Mouse (Mus musculus): Measurements from ENCODE around the gene Gm2564. TPM values are rescaled to one million over a fixed set of nuclear protein-coding genes. Genes with fewer than 3 reads are reported as not detected.

Gene Gm2564
- polyA plus RNA-seq (2015; fragmentation: Illumina TruSeq; extraction: RNeasy Lipid Tissue Mini Kit (QIAGEN cat#74804); ENCODE audit: insufficient read depth, low read depth, low replicate concordance), result 2.6 TPM

GRCm38 (mm10) chr4:42629419-42629818 lies at the start of gene Gm2564:
TSS of gene Gm2564 (plus strand) at chr4:42629719.

GRCm38 (mm10) chr4:42611895-42612294 lies 17.6 kb upstream of the Gm2564 start, which contains the start of gene Gm10591:
TSS of gene Gm10591 (plus strand) at chr4:42612195.

GRCm38 (mm10) chr4:42654951-42655350 lies 25.4 kb downstream of the Gm2564 start, which contains the start of gene Ccl27b:
TSS of gene Ccl27b (plus strand) at chr4:42655251.

GRCm38 (mm10) chr4:42661793-42662192 lies 32.3 kb downstream of the Gm2564 start, which contains the start of gene Il11ra2:
TSS of gene Il11ra2 (minus strand) at chr4:42661893.

Other genes with a start within 250 kb of the Gm2564 start
- gene Gm21586, start 190.3 kb upstream of the Gm2564 start, polyA plus RNA-seq (2015; fragmentation: Illumina TruSeq; extraction: RNeasy Lipid Tissue Mini Kit (QIAGEN cat#74804); ENCODE audit: insufficient read depth, low read depth, low replicate concordance), result not detected
- not detected for gene Gm2163, start 163.0 kb upstream of the Gm2564 start, polyA plus RNA-seq (2015; fragmentation: Illumina TruSeq; extraction: RNeasy Lipid Tissue Mini Kit (QIAGEN cat#74804); ENCODE audit: insufficient read depth, low read depth, low replicate concordance)
- gene Fam205a2, start 101.5 kb upstream of the Gm2564 start, polyA plus RNA-seq (2015; fragmentation: Illumina TruSeq; extraction: RNeasy Lipid Tissue Mini Kit (QIAGEN cat#74804); ENCODE audit: insufficient read depth, low read depth, low replicate concordance), result not detected
- not detected for gene Gm10591, start 17.5 kb upstream of the Gm2564 start, polyA plus RNA-seq (2015; fragmentation: Illumina TruSeq; extraction: RNeasy Lipid Tissue Mini Kit (QIAGEN cat#74804); ENCODE audit: insufficient read depth, low read depth, low replicate concordance)
- not detected for gene Ccl27b, start 25.5 kb downstream of the Gm2564 start, polyA plus RNA-seq (2015; fragmentation: Illumina TruSeq; extraction: RNeasy Lipid Tissue Mini Kit (QIAGEN cat#74804); ENCODE audit: insufficient read depth, low read depth, low replicate concordance)
- not detected for gene Il11ra2, start 32.2 kb downstream of the Gm2564 start, polyA plus RNA-seq (2015; fragmentation: Illumina TruSeq; extraction: RNeasy Lipid Tissue Mini Kit (QIAGEN cat#74804); ENCODE audit: insufficient read depth, low read depth, low replicate concordance)
- gene 4930578G10Rik, start 105.8 kb downstream of the Gm2564 start, polyA plus RNA-seq (2015; fragmentation: Illumina TruSeq; extraction: RNeasy Lipid Tissue Mini Kit (QIAGEN cat#74804); ENCODE audit: insufficient read depth, low read depth, low replicate concordance), result not detected
- gene Ccl19, start 126.9 kb downstream of the Gm2564 start, polyA plus RNA-seq (2015; fragmentation: Illumina TruSeq; extraction: RNeasy Lipid Tissue Mini Kit (QIAGEN cat#74804); ENCODE audit: insufficient read depth, low read depth, low replicate concordance), result 5.0 TPM
- gene Ccl21a, start 144.3 kb downstream of the Gm2564 start, polyA plus RNA-seq (2015; fragmentation: Illumina TruSeq; extraction: RNeasy Lipid Tissue Mini Kit (QIAGEN cat#74804); ENCODE audit: insufficient read depth, low read depth, low replicate concordance), result 63.2 TPM
- not detected for gene Fam205a1, start 224.2 kb downstream of the Gm2564 start, polyA plus RNA-seq (2015; fragmentation: Illumina TruSeq; extraction: RNeasy Lipid Tissue Mini Kit (QIAGEN cat#74804); ENCODE audit: insufficient read depth, low read depth, low replicate concordance)
- gene Gm12394, start 227.1 kb downstream of the Gm2564 start, polyA plus RNA-seq (2015; fragmentation: Illumina TruSeq; extraction: RNeasy Lipid Tissue Mini Kit (QIAGEN cat#74804); ENCODE audit: insufficient read depth, low read depth, low replicate concordance), result not detected
- not detected for gene Fam205c, start 244.5 kb downstream of the Gm2564 start, polyA plus RNA-seq (2015; fragmentation: Illumina TruSeq; extraction: RNeasy Lipid Tissue Mini Kit (QIAGEN cat#74804); ENCODE audit: insufficient read depth, low read depth, low replicate concordance)

Measured in pancreas, adult 10 weeks (tissue).